In the genomic region with DNA sequence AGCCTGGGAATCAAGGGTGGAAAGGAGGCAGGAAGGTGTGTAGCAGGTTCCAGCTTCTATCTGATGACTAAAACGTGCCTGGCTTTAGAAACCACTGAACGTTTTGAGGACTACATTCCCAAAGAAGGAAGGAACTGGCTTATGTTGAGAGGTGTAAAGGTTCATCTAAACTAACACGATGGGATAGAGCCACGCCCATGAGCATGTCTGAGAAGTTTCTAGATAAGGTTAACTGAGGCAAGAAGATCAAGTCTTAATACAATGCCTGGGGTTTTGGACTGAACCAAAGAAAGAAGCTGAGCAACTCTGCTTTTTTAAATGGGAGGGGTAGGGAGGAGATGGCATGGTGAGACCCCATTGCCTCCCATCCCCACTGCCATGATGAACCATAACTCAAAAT, we compare ENCODE assay signal across 15 mouse cellular contexts.
"Had no signal": no experiment of that assay in that cellular context is flagged by ENCODE, and none has a peak within 500 bp of the region (broad histone marks: within the 10 kb centered on the region; RNA-seq: fewer than 3 reads in every experiment).

No protein-coding gene starts in this region.

- H3K9ac ChIP-seq: limb, embryonic 15.5 days; lung, embryonic 14.5 days; midbrain, embryonic 13.5 days; neural tube, embryonic 15.5 days had no signal

- H3K4me3 ChIP-seq: limb, embryonic 15.5 days; megakaryocyte, embryonic 14.5 days; midbrain, embryonic 13.5 days; myocyte; neural tube, embryonic 15.5 days had no signal

- H3K9me3 ChIP-seq: limb, embryonic 15.5 days; megakaryocyte, embryonic 14.5 days; midbrain, embryonic 13.5 days; neural tube, embryonic 15.5 days had no signal

- DNase-seq: kidney, adult 11 months; kidney, postnatal 14 days; layer of hippocampus, postnatal 36 days; lung, embryonic 14.5 days; lung, postnatal 10 days; lung, postnatal 4 days; right cerebral cortex, adult 18-20 months; thymus, adult 18-20 months; thymus, postnatal 25 days had no signal

- H3K4me2 ChIP-seq: limb, embryonic 15.5 days; lung, embryonic 14.5 days; midbrain, embryonic 13.5 days; neural tube, embryonic 15.5 days had no signal

- ATAC-seq: inflammation-experienced regulatory T-cells, adult 6 months; midbrain, embryonic 13.5 days had no signal

- H3K4me1 ChIP-seq: midbrain, embryonic 13.5 days had no signal

- H3K27ac ChIP-seq: limb, embryonic 15.5 days; midbrain, embryonic 13.5 days; neural tube, embryonic 15.5 days had no signal

- H3K27me3 ChIP-seq: limb, embryonic 15.5 days; megakaryocyte, embryonic 14.5 days; midbrain, embryonic 13.5 days; neural tube, embryonic 15.5 days had no signal
